Mouse (Mus musculus) limb, embryonic 13.5 days (tissue): ENCODE results near the gene Hc. TPM values are rescaled to one million over a fixed set of nuclear protein-coding genes. Genes with fewer than 3 reads are reported as not detected.

Experiments used
- ATAC-seq: fragments of 200-750 bp; cut with Nextera tagmentation; 2 replicates; pipeline ENCODE4 v1.8.0; 2017; ENCODE audit warnings: low read depth, moderate number of reproducible peaks, moderate TSS enrichment; ENCODE audit not compliant: low FRiP score
- H3K27ac ChIP-seq: fragments of 300-500 bp; sonication (generic); 2 replicates; pipeline ENCODE4 v1.5.1; 2015; ENCODE audit warnings: inconsistent platforms, mild to moderate bottlenecking, moderate library complexity
- H3K27me3 ChIP-seq: fragments of 300-500 bp; sonication (generic); 2 replicates; pipeline ENCODE4 v1.6.1; 2015; ENCODE audit warnings: mild to moderate bottlenecking, inconsistent platforms
- H3K36me3 ChIP-seq: fragments of 300-500 bp; sonication (generic); 2 replicates; pipeline ENCODE4 v1.6.1; 2015; ENCODE audit warnings: inconsistent platforms, mild to moderate bottlenecking, moderate library complexity
- H3K4me1 ChIP-seq: fragments of 300-500 bp; sonication (generic); 2 replicates; pipeline ENCODE4 v1.6.1; 2015; ENCODE audit warnings: inconsistent platforms
- H3K4me2 ChIP-seq: fragments of 300-500 bp; sonication (generic); replicated peaks from 2 replicates; pipeline ENCODE4 v1.6.1; 2015; ENCODE audit warnings: inconsistent platforms, mild to moderate bottlenecking, moderate library complexity
- H3K4me3 ChIP-seq: fragments of 300-500 bp; sonication (generic); 2 replicates; pipeline ENCODE4 v1.5.1; 2015; ENCODE audit warnings: moderate library complexity, mild to moderate bottlenecking, inconsistent platforms
- H3K9ac ChIP-seq: fragments of 300-500 bp; sonication (generic); 2 replicates; pipeline ENCODE4 v1.6.1; 2015; ENCODE audit warnings: mild to moderate bottlenecking, inconsistent platforms
- H3K9me3 ChIP-seq: fragments of 300-500 bp; sonication (generic); 2 replicates; pipeline ENCODE4 v1.6.1; 2016; ENCODE audit warnings: inconsistent platforms
- WGBS: fragments of 180-500 bp; shearing (Covaris S2); methylation state at CpG from one replicate; pipeline ENCODE4 v1.1.7; 2015; 5-methylcytosine and 5-hydroxymethylcytosine counted together
- polyA plus RNA-seq: library from polyadenylated mRNA; unstranded; fragments of >200 nt; fragmentation: Nextera tagmentation; extraction: Ambion mirVana; gene quantifications from 2 replicates; pipeline ENCODE4 v1.2.1, GENCODE M21; 2015

Hc gene
- polyA plus RNA-seq, 1 experiment from 2014 or later = 0.10 TPM

DNA sequence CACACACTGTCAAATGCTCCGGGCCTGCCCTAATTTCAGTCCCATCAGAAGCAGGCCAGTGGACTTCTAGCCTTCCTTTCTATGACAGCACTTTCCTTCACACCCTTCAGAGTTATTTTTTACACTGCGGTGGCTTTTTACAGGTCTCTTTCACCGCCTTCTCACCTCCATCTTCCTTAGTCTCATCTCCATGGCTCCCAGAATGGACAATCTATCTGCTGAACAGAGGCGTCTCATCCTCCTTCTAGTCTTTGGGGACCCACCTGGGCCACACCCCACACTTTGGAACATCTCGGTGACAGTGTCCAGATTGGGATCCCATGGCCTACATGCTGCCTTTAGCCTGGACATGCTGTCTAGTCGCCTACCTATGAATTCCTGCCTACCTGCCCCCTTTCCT lies 100.3 kb downstream of the Hc start:
- Histone ChIP-seq H3K4me1 (peaks cover 22% of the 10 kb centered on the region; the same call in 1 of the 2 replicates), H3K27ac (no peak overlapping the region), H3K4me2 (peak overlapping the region; percentile 64), H3K36me3 (no peaks in the 10 kb centered on the region), H3K9ac (peak overlapping the region; percentile 14), H3K4me3 (peak overlapping the region; percentile 33), H3K27me3 (peaks cover 26% of the 10 kb centered on the region; the same call in 1 of the 2 replicates), H3K9me3 (no peaks in the 10 kb centered on the region)
- ATAC-seq = no peak
- 63% methylated on average over 6 of the region's 6 CpGs for WGBS

DNA sequence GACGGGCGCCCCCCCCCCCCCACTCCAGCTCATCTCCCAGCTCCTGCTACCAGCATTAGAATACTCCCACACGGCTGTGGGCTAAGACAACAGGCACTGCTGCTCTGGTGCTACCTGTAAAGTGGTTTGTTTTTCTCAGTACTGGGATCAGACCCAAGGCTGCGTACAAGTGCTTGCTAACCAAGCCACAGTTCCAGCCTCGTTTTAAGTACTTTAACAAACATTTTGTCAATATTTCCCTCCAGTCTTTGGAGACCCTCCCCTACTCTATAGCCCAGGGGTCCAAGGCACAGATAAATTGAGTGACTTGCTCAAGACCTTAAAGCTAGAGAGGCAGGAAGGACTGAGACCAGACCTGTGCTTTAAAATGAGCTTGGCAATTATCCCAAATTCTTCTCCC lies 100.8 kb downstream of the Hc start:
- no peaks in the 10 kb centered on the region for H3K9me3 ChIP-seq
- ATAC-seq = no peak
- 85% methylated on average over 4 of the region's 5 CpGs for WGBS

GRCm38 (mm10) chr2:34958582-34958981 lies 102.7 kb downstream of the Hc start:
- H3K27ac ChIP-seq = no peak overlapping the region
- no peak overlapping the region for H3K4me2 ChIP-seq
- peaks cover 7% of the 10 kb centered on the region; the same call in 1 of the 2 replicates for H3K4me1 ChIP-seq
- H3K36me3 ChIP-seq = no peaks in the 10 kb centered on the region
- H3K4me3 ChIP-seq = no peak overlapping the region
- H3K27me3 ChIP-seq = peaks cover 26% of the 10 kb centered on the region; the same call in 1 of the 2 replicates
- WGBS = 87% methylated on average over 7 of the region's 7 CpGs
- H3K9me3 ChIP-seq = no peaks in the 10 kb centered on the region
- H3K9ac ChIP-seq = no peak overlapping the region
- no peak for ATAC-seq

More for the DNA sequence above, 100.8 kb downstream of the Hc start:
- H3K36me3 ChIP-seq = no peaks in the 10 kb centered on the region
- no peak overlapping the region for H3K9ac ChIP-seq
- H3K27me3 ChIP-seq = peaks cover 26% of the 10 kb centered on the region; the same call in 1 of the 2 replicates
- H3K4me1 ChIP-seq = peaks cover 18% of the 10 kb centered on the region; the same call in 1 of the 2 replicates
- H3K4me2 ChIP-seq = no peak overlapping the region
- no peak overlapping the region for H3K27ac ChIP-seq
- H3K4me3 ChIP-seq = no peak overlapping the region

DNA sequence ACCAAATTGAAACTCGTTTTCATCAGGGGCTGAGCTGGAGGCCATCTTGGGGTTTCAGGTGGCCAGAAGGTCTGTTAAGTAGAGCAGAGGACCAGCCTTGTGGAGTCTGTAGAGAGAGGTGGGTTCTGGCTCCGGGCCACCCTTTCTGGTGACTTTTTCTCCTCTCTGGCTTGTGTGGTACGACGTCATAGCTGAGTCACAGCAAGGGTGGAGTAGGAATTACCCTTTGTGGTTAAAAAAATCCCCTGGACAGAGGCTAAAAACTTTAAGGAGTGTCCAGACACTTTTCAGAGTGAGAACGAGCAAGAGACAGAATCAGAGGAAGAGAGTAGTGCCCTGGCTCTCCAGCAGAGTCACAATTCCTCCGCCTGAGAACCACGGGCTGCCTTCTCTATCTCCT lies 103.2 kb downstream of the Hc start:
- ATAC-seq = no peak
- Histone ChIP-seq H3K9me3 (no peaks in the 10 kb centered on the region), H3K4me1 (peaks cover 6% of the 10 kb centered on the region; the same call in 1 of the 2 replicates), H3K27me3 (peaks cover 26% of the 10 kb centered on the region; the same call in 1 of the 2 replicates), H3K4me2 (no peak overlapping the region), H3K27ac (no peak overlapping the region), H3K36me3 (no peaks in the 10 kb centered on the region), H3K9ac (peak overlapping the region; percentile 20; the same call in 1 of the 2 replicates), H3K4me3 (no peak overlapping the region)
- 78% methylated on average over 7 of the region's 7 CpGs for WGBS

- Histone ChIP-seq H3K27ac (no peak overlapping the region), H3K9me3 (no peaks in the 10 kb centered on the region), H3K27me3 (peaks cover 26% of the 10 kb centered on the region; the same call in 1 of the 2 replicates), H3K4me1 (peaks cover 6% of the 10 kb centered on the region; the same call in 1 of the 2 replicates), H3K9ac (peak overlapping the region; percentile 20; the same call in 1 of the 2 replicates), H3K36me3 (no peaks in the 10 kb centered on the region), H3K4me3 (no peak overlapping the region), H3K4me2 (no peak overlapping the region)
- 63% methylated on average over 1 of the region's 1 CpGs for WGBS
- no peak for ATAC-seq
Observed at GRCm38 (mm10) chr2:34957405-34957804, 103.8 kb downstream of the Hc start.

DNA sequence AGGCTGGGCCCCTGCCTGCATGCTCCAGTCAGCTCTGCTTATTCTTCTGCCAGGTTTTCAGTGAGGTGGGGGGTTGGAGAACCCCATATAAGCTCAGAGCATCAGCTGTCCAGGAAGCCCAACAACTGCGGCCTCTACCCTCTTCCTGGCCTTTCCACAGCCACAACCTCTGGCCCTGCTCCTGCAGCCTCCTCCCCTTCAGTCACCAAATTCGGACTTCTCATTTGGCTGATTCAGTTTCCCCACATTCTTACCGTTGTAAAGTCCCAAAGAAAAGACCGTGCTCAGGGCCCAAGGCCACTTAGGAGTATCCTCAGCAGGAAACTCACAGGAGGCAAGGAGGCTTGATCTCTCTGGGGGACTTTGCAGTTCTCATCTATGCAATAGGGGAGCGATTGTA lies 104.3 kb downstream of the Hc start:
- no peak for ATAC-seq
- 64% methylated on average over 5 of the region's 5 CpGs for WGBS
- Histone ChIP-seq H3K4me2 (no peak overlapping the region), H3K27ac (no peak overlapping the region), H3K9me3 (no peaks in the 10 kb centered on the region), H3K9ac (no peak overlapping the region), H3K36me3 (no peaks in the 10 kb centered on the region), H3K4me3 (no peak overlapping the region), H3K27me3 (peaks cover 22% of the 10 kb centered on the region; the same call in 1 of the 2 replicates), H3K4me1 (peaks cover 6% of the 10 kb centered on the region; the same call in 1 of the 2 replicates)

DNA sequence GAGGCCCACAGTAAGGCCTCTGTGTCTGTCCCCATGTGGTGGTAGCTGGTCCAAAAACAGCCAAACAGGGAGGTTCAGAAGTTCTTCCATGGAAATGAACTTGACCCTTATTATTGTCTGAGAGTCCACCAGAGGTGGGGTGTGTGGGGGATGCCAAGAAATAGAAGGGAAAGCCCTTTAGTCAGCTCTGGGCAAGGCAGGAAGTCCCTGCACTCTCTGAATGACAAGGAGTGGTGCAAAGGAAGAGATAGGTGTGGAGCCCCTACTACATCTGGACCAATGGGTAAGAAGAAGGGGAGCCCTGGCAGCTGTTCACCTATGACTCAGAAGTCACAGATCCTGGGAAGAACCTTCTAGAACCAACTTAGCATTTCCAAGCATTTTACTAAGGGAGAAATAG lies 106.9 kb downstream of the Hc start:
- Histone ChIP-seq H3K4me1 (no peaks in the 10 kb centered on the region), H3K4me3 (no peak overlapping the region), H3K36me3 (no peaks in the 10 kb centered on the region), H3K9ac (no peak overlapping the region), H3K27me3 (peaks cover 10% of the 10 kb centered on the region; the same call in 1 of the 2 replicates), H3K9me3 (no peaks in the 10 kb centered on the region), H3K4me2 (no peak overlapping the region), H3K27ac (no peak overlapping the region)
- no peak for ATAC-seq

DNA sequence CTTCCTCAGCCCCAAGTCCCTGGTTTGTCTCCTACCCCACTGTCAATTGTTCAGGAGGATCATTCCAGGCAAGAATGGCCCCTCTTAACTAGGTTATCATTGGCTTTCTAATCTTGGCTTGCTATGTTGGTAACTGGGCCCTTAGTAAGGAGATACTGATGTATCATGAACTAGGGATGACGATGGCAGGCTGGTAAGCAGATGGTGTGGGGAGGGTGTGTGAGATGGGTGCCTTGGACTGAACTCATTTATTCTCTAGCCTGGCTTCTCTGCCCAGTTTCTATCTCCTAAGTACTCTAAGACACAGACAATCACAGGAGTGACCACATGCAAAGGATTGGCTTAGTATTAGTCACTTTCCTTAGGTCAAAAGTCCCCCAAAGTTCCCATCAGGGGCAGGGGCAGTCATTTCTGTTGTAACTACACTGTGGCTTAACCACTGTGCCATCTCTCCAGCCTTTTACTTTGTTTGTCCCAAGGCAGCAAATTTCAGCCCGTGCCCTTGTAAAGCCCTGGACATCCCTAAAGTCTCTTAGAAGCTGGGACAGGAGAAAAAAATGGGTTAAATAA lies 107.6 kb downstream of the Hc start:
- H3K27ac ChIP-seq = no peak overlapping the region
- no peaks in the 10 kb centered on the region for H3K4me1 ChIP-seq
- H3K9me3 ChIP-seq = no peaks in the 10 kb centered on the region
- H3K4me3 ChIP-seq = no peak overlapping the region
- H3K36me3 ChIP-seq = no peaks in the 10 kb centered on the region
- H3K9ac ChIP-seq = no peak overlapping the region
- ATAC-seq = no peak
- WGBS = 82% methylated on average over 2 of the region's 2 CpGs
- no peak overlapping the region for H3K4me2 ChIP-seq
- peaks cover 6% of the 10 kb centered on the region; the same call in 1 of the 2 replicates for H3K27me3 ChIP-seq

GRCm38 (mm10) chr2:34953018-34953417 lies 108.2 kb downstream of the Hc start:
- Histone ChIP-seq H3K4me2 (no peak overlapping the region), H3K27me3 (peaks cover 9% of the 10 kb centered on the region; the same call in 1 of the 2 replicates), H3K4me3 (no peak overlapping the region), H3K9me3 (no peaks in the 10 kb centered on the region), H3K36me3 (no peaks in the 10 kb centered on the region), H3K4me1 (no peaks in the 10 kb centered on the region), H3K9ac (no peak overlapping the region), H3K27ac (no peak overlapping the region)
- ATAC-seq = no peak
- WGBS = 69% methylated on average over 4 of the region's 4 CpGs

DNA sequence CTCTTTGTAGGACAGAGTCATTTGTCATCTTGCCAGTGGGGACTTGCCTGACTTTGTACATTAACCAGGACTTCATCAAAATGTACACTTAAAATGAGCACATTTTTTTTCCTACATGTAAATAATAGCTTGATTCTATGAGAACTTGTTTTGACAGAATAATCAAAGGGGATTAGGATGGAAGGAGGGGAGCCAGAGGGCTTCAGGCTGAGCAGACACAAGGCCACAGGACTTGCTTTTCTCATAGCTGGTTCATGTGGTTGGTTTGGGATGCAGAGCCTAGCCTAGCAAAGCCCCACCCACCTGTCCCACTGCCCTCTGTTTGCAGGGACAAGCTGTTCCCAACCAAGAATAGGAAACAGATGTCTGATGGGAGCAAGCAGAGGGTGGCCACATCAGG lies 109.8 kb downstream of the Hc start:
- no peak overlapping the region for H3K27ac ChIP-seq
- H3K9ac ChIP-seq = no peak overlapping the region
- H3K27me3 ChIP-seq = peaks cover 6% of the 10 kb centered on the region; the same call in 1 of the 2 replicates
- no peaks in the 10 kb centered on the region for H3K36me3 ChIP-seq
- no peak for ATAC-seq
- H3K4me2 ChIP-seq = no peak overlapping the region
- H3K4me1 ChIP-seq = peaks cover 7% of the 10 kb centered on the region; the same call in 1 of the 2 replicates
- H3K4me3 ChIP-seq = no peak overlapping the region
- no peaks in the 10 kb centered on the region for H3K9me3 ChIP-seq

DNA sequence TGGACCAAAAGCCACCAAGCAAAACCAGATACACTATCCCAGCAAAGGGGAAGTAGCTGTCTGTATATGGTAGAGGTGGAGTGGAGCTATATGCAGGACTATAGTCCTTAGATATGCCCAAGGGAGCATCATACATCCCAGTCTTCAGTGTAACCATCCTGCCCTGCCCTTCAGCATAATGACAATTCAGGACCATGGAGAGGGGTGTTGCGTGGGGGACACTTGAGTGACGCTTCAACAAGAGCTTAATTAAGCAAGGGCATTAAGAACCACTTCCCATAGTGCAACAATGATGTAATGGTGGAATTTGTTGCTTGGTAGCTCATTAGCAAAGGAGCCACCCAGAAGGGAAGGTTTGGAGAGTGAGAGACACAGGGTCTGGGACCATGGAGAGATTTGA lies 112.6 kb downstream of the Hc start:
- Histone ChIP-seq H3K4me1 (peaks cover 10% of the 10 kb centered on the region; the same call in 1 of the 2 replicates), H3K4me3 (no peak overlapping the region), H3K27me3 (peaks cover 16% of the 10 kb centered on the region), H3K4me2 (no peak overlapping the region), H3K9ac (no peak overlapping the region), H3K36me3 (no peaks in the 10 kb centered on the region), H3K9me3 (no peaks in the 10 kb centered on the region), H3K27ac (no peak overlapping the region)
- no peak for ATAC-seq
- 25% methylated on average over 2 of the region's 2 CpGs for WGBS

GRCm38 (mm10) chr2:34946046-34946445 lies 115.2 kb downstream of the Hc start:
- H3K27me3 ChIP-seq = peaks cover 38% of the 10 kb centered on the region
- H3K4me3 ChIP-seq = no peak overlapping the region
- WGBS = 74% methylated on average over 4 of the region's 4 CpGs
- no peaks in the 10 kb centered on the region for H3K9me3 ChIP-seq
- no peak for ATAC-seq
- H3K36me3 ChIP-seq = no peaks in the 10 kb centered on the region
- H3K9ac ChIP-seq = no peak overlapping the region
- H3K4me1 ChIP-seq = peaks cover 16% of the 10 kb centered on the region
- H3K4me2 ChIP-seq = no peak overlapping the region
- H3K27ac ChIP-seq = no peak overlapping the region

GRCm38 (mm10) chr2:34945580-34945979 lies 115.7 kb downstream of the Hc start:
- H3K27ac ChIP-seq = no peak overlapping the region
- 65% methylated on average over 4 of the region's 4 CpGs for WGBS
- no peak for ATAC-seq
- H3K4me3 ChIP-seq = no peak overlapping the region
- no peak overlapping the region for H3K9ac ChIP-seq
- H3K4me1 ChIP-seq = peaks cover 20% of the 10 kb centered on the region
- no peaks in the 10 kb centered on the region for H3K36me3 ChIP-seq
- no peak overlapping the region for H3K4me2 ChIP-seq
- no peaks in the 10 kb centered on the region for H3K9me3 ChIP-seq
- peaks cover 41% of the 10 kb centered on the region for H3K27me3 ChIP-seq
